ENCODE assay signal across 25 mouse cellular contexts in genomic region chr12:117703413-117703812, GRCm38 (mm10).
DNase-seq lines count a peak whose midpoint lies in the region; ATAC-seq lines count a peak whose summit lies in the region.
"Had no signal": no experiment of that assay in that cellular context is flagged by ENCODE, and none has a peak within 500 bp of the region (broad histone marks: within the 10 kb centered on the region; RNA-seq: fewer than 3 reads in every experiment).

No protein-coding gene starts in this region.

- 0 out of 2 replicates have a peak, but pooled peaks have one; percentile 34 for ATAC-seq in forebrain, embryonic 15.5 days (replicated peaks)
- ATAC-seq in forebrain, embryonic 14.5 days = no peak
- ATAC-seq in hindbrain, embryonic 16.5 days = peak; percentile 56
- ATAC-seq in hindbrain, embryonic 14.5 days (ENCODE audit: low FRiP score) = no peak
- ATAC-seq in limb, embryonic 11.5 days (ENCODE audit: insufficient number of reproducible peaks, low FRiP score, low TSS enrichment, low read depth) = no peak
- ATAC-seq: activated CD4-positive, CD25-positive, alpha-beta regulatory T cell, adult 4 months; inflammation-experienced regulatory T-cells, adult 6 months; intestine, embryonic 16.5 days had no signal

- no peak overlapping the region for H3K27ac ChIP-seq in forebrain, embryonic 15.5 days (replicated peaks)
- no peak overlapping the region for H3K27ac ChIP-seq in forebrain, embryonic 14.5 days (ENCODE audit: low read depth, low read length)
- H3K27ac ChIP-seq in hindbrain, embryonic 16.5 days (ENCODE audit: low read depth, low read length) = no peak overlapping the region
- no peak overlapping the region for H3K27ac ChIP-seq in hindbrain, embryonic 14.5 days
- no peak overlapping the region for H3K27ac ChIP-seq in limb, embryonic 11.5 days (replicated peaks; ENCODE audit: low read depth, low read length)
- H3K27ac ChIP-seq in limb, embryonic 10.5 days = no peak overlapping the region
- H3K27ac ChIP-seq: embryonic facial prominence, embryonic 10.5 days; embryonic facial prominence, embryonic 13.5 days; heart, adult 2 months had no signal

- 25% methylated on average over 2 of the region's 2 CpGs for WGBS in forebrain, embryonic 15.5 days
- 36% methylated on average over 2 of the region's 2 CpGs for WGBS in forebrain, embryonic 14.5 days
- 35% methylated on average over 2 of the region's 2 CpGs for WGBS in hindbrain, embryonic 16.5 days
- 49% methylated on average over 2 of the region's 2 CpGs for WGBS in hindbrain, embryonic 14.5 days
- 55% methylated on average over 2 of the region's 2 CpGs for WGBS in limb, embryonic 11.5 days
- WGBS in limb, embryonic 10.5 days = 84% methylated on average over 2 of the region's 2 CpGs

- no peak overlapping the region for H3K4me3 ChIP-seq in forebrain, embryonic 15.5 days
- no peak overlapping the region for H3K4me3 ChIP-seq in forebrain, embryonic 14.5 days (ENCODE audit: low read depth, low read length)
- no peak overlapping the region for H3K4me3 ChIP-seq in hindbrain, embryonic 16.5 days (ENCODE audit: low read length)
- no peak overlapping the region for H3K4me3 ChIP-seq in hindbrain, embryonic 14.5 days (replicated peaks; ENCODE audit: low read length)
- H3K4me3 ChIP-seq in limb, embryonic 11.5 days (ENCODE audit: low read depth, low read length) = no peak overlapping the region
- H3K4me3 ChIP-seq in limb, embryonic 10.5 days = no peak overlapping the region
- H3K4me3 ChIP-seq: embryonic facial prominence, embryonic 10.5 days; embryonic facial prominence, embryonic 13.5 days; erythroblast, embryonic 14.5 days; heart, adult 2 months had no signal

- H3K4me2 ChIP-seq in forebrain, embryonic 15.5 days (replicated peaks) = no peak overlapping the region
- H3K4me2 ChIP-seq in forebrain, embryonic 14.5 days (ENCODE audit: low read length) = no peak overlapping the region
- no peak overlapping the region for H3K4me2 ChIP-seq in hindbrain, embryonic 16.5 days (ENCODE audit: low read length)
- H3K4me2 ChIP-seq in hindbrain, embryonic 14.5 days (replicated peaks) = no peak overlapping the region
- no peak overlapping the region for H3K4me2 ChIP-seq in limb, embryonic 11.5 days (ENCODE audit: low read depth, severe bottlenecking)
- H3K4me2 ChIP-seq: embryonic facial prominence, embryonic 13.5 days; heart, embryonic 11.5 days had no signal

- no peaks in the 10 kb centered on the region for H3K9me3 ChIP-seq in forebrain, embryonic 15.5 days
- no peaks in the 10 kb centered on the region for H3K9me3 ChIP-seq in forebrain, embryonic 14.5 days (replicated peaks; ENCODE audit: control insufficient read depth, low read length)
- H3K9me3 ChIP-seq in hindbrain, embryonic 16.5 days (ENCODE audit: control insufficient read depth, low read length) = no peaks in the 10 kb centered on the region
- H3K9me3 ChIP-seq in hindbrain, embryonic 14.5 days (ENCODE audit: control insufficient read depth, low read length) = no peaks in the 10 kb centered on the region
- no peaks in the 10 kb centered on the region for H3K9me3 ChIP-seq in limb, embryonic 11.5 days (ENCODE audit: control insufficient read depth, low read length)
- H3K9me3 ChIP-seq in limb, embryonic 10.5 days (replicated peaks) = no peaks in the 10 kb centered on the region
- H3K9me3 ChIP-seq: embryonic facial prominence, embryonic 10.5 days; embryonic facial prominence, embryonic 13.5 days had no signal

- peaks cover 14% of the 10 kb centered on the region for H3K4me1 ChIP-seq in forebrain, embryonic 15.5 days
- peaks cover 2% of the 10 kb centered on the region; the same call in 1 of the 2 replicates for H3K4me1 ChIP-seq in forebrain, embryonic 14.5 days (ENCODE audit: control insufficient read depth, insufficient read depth, low read length)
- peaks cover 8% of the 10 kb centered on the region for H3K4me1 ChIP-seq in hindbrain, embryonic 16.5 days (ENCODE audit: control insufficient read depth, insufficient read depth, low read depth, low read length)
- H3K4me1 ChIP-seq in hindbrain, embryonic 14.5 days (replicated peaks; ENCODE audit: control insufficient read depth, insufficient read depth, low read length) = peaks cover 39% of the 10 kb centered on the region
- H3K4me1 ChIP-seq in limb, embryonic 11.5 days (ENCODE audit: control insufficient read depth, insufficient read depth, low read length) = no peaks in the 10 kb centered on the region
- H3K4me1 ChIP-seq in limb, embryonic 10.5 days = peaks cover 9% of the 10 kb centered on the region; the same call in 1 of the 2 replicates
- H3K4me1 ChIP-seq: embryonic facial prominence, embryonic 10.5 days had no signal

- H3K9ac ChIP-seq in forebrain, embryonic 15.5 days (replicated peaks) = no peak overlapping the region
- no peak overlapping the region for H3K9ac ChIP-seq in forebrain, embryonic 14.5 days (ENCODE audit: low read length)
- no peak overlapping the region for H3K9ac ChIP-seq in hindbrain, embryonic 16.5 days (ENCODE audit: low read depth, low read length)
- H3K9ac ChIP-seq in hindbrain, embryonic 14.5 days = no peak overlapping the region
- H3K9ac ChIP-seq in limb, embryonic 11.5 days (ENCODE audit: low read length) = no peak overlapping the region
- H3K9ac ChIP-seq: embryonic facial prominence, embryonic 13.5 days had no signal

- no peaks in the 10 kb centered on the region for H3K27me3 ChIP-seq in forebrain, embryonic 15.5 days
- no peaks in the 10 kb centered on the region for H3K27me3 ChIP-seq in forebrain, embryonic 14.5 days (replicated peaks; ENCODE audit: control insufficient read depth, insufficient read depth, low read length)
- no peaks in the 10 kb centered on the region for H3K27me3 ChIP-seq in hindbrain, embryonic 16.5 days (replicated peaks; ENCODE audit: control insufficient read depth, insufficient read depth, low read length)
- no peaks in the 10 kb centered on the region for H3K27me3 ChIP-seq in hindbrain, embryonic 14.5 days (ENCODE audit: control insufficient read depth, insufficient read depth, low read length)
- no peaks in the 10 kb centered on the region for H3K27me3 ChIP-seq in limb, embryonic 11.5 days (ENCODE audit: control insufficient read depth, insufficient read depth, low read length)
- no peaks in the 10 kb centered on the region for H3K27me3 ChIP-seq in limb, embryonic 10.5 days (ENCODE audit: low read depth, poor library complexity, severe bottlenecking)
- H3K27me3 ChIP-seq: embryonic facial prominence, embryonic 13.5 days had no signal

- DNase-seq in forebrain, embryonic 14.5 days (ENCODE audit: low spot score) = no peak
- peak; percentile 40 for DNase-seq in heart, adult 11 months
- no peak for DNase-seq in heart, adult 9 months (ENCODE audit: low spot score in 2 of 2)
- no peak for DNase-seq in hindbrain, embryonic 14.5 days (ENCODE audit: low spot score)
- DNase-seq in limb, embryonic 11.5 days (ENCODE audit: low spot score) = peak; percentile 9
- no peak for DNase-seq in limb, embryonic 10.5 days (ENCODE audit: low spot score)
- DNase-seq: adrenal gland, adult 8-10 months; adrenal gland, postnatal 25 days; cerebellum, adult 11-12 months; cerebellum, adult 8-10 months; cerebellum, postnatal 10 days; cerebellum, postnatal 36 days; embryo, embryonic 11 days; gastrocnemius, postnatal 25 days; heart, adult 2 months; kidney, adult 18-20 months had no signal

- no peaks in the 10 kb centered on the region for H3K36me3 ChIP-seq in forebrain, embryonic 15.5 days
- H3K36me3 ChIP-seq in forebrain, embryonic 14.5 days (ENCODE audit: control insufficient read depth, insufficient read depth, low read length) = no peaks in the 10 kb centered on the region
- no peaks in the 10 kb centered on the region for H3K36me3 ChIP-seq in hindbrain, embryonic 16.5 days (ENCODE audit: control insufficient read depth, insufficient read depth, low read length)
- H3K36me3 ChIP-seq in hindbrain, embryonic 14.5 days (replicated peaks; ENCODE audit: control insufficient read depth, insufficient read depth) = 0 out of 2 replicates have a peak, but pooled peaks cover 3% of the 10 kb centered on the region
- no peaks in the 10 kb centered on the region for H3K36me3 ChIP-seq in limb, embryonic 11.5 days (ENCODE audit: control insufficient read depth, insufficient read depth, low read length)
- H3K36me3 ChIP-seq in limb, embryonic 10.5 days = no peaks in the 10 kb centered on the region
- H3K36me3 ChIP-seq: embryonic facial prominence, embryonic 10.5 days; embryonic facial prominence, embryonic 13.5 days had no signal

Comparison
In these comparisons a context has a peak if more than half of its experiments do, and no peak if none do; other contexts are left out.
1. ATAC-seq: peak in forebrain, embryonic 15.5 days (single experiment) and hindbrain, embryonic 16.5 days (single experiment); none in forebrain, embryonic 14.5 days (single experiment), hindbrain, embryonic 14.5 days (single experiment) and limb, embryonic 11.5 days (single experiment).
2. DNase-seq: peak in heart, adult 11 months (single experiment) and limb, embryonic 11.5 days (single experiment); none in forebrain, embryonic 14.5 days (single experiment), heart, adult 9 months (0 of 2), hindbrain, embryonic 14.5 days (single experiment) and limb, embryonic 10.5 days (single experiment).